Mouse (Mus musculus): ENCODE data around the gene Atg4c. TPM values are rescaled to one million over a fixed set of nuclear protein-coding genes. Genes with fewer than 3 reads are reported as not detected.

Gene Atg4c
- polyA plus RNA-seq, 1 experiment from 2014 or later: 13.1 TPM

GRCm38 (mm10) chr4:99160899-99161298, 32.8 kb upstream of the Atg4c start:
- no peak overlapping the region for H3K4me2 ChIP-seq (ENCODE audit: low read length)
- TF ChIP-seq CTCF (IDR thresholded peaks at IDR 0.05; ENCODE audit: low read depth): no peak
- ATAC-seq (replicated peaks; ENCODE audit: low FRiP score, low read depth) (no peak), DNase-seq (ENCODE audit: low spot score) (no peak)
- 68% methylated on average over 5 of the region's 5 CpGs for WGBS
- no peak overlapping the region for H3K4me3 ChIP-seq (replicated peaks; ENCODE audit: low read depth, low read length)
- H3K36me3 ChIP-seq (ENCODE audit: insufficient read depth, low read length): no peaks in the 10 kb centered on the region
- H3K9me3 ChIP-seq (replicated peaks; ENCODE audit: low read length): no peaks in the 10 kb centered on the region
- H3K9ac ChIP-seq (ENCODE audit: low read depth, low read length): no peak overlapping the region
- H3K4me1 ChIP-seq (replicated peaks; ENCODE audit: insufficient read depth, low read length): no peaks in the 10 kb centered on the region
- H3K27me3 ChIP-seq (ENCODE audit: insufficient read depth, low read length): no peaks in the 10 kb centered on the region
- no peak overlapping the region for H3K27ac ChIP-seq

DNA sequence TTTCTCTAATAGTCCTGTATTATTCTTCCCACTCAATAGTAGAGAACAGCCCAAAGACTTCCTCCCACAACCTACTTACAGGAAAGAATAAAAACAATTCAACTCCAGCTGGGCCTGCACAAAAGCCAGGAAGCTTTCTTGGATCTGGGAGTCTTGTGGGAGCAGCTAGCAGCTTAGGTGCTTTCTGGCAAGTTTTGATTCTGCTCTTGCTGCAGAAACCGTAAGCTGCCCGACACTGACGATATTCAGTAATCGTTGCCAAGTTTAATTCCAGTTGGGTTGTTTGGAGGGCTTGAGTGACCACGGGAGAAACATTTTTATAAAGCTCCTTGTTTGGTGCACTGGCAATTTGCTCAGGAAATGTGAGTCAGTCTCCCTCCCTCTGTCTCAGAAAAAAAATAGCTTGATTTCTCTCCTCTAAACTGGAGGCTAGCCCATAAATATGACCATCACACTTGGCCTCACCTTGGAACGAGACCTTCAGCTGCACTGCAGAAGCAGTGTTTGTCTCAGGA, 32.2 kb upstream of the Atg4c start:
- 10% methylated on average over 6 of the region's 6 CpGs for WGBS
- Histone ChIP-seq H3K36me3 (ENCODE audit: insufficient read depth, low read length) (no peaks in the 10 kb centered on the region), H3K27ac (peak overlapping the region; percentile 39), H3K9ac (ENCODE audit: low read depth, low read length) (no peak overlapping the region), H3K27me3 (ENCODE audit: insufficient read depth, low read length) (no peaks in the 10 kb centered on the region), H3K4me3 (replicated peaks; ENCODE audit: low read depth, low read length) (no peak overlapping the region), H3K4me1 (replicated peaks; ENCODE audit: insufficient read depth, low read length) (no peaks in the 10 kb centered on the region), H3K4me2 (ENCODE audit: low read length) (0 out of 2 replicates have a peak overlapping the region, but pooled peaks have one; percentile 10), H3K9me3 (replicated peaks; ENCODE audit: low read length) (no peaks in the 10 kb centered on the region)
- TF ChIP-seq CTCF (IDR thresholded peaks at IDR 0.05; ENCODE audit: low read depth): no peak
- ATAC-seq (replicated peaks; ENCODE audit: low FRiP score, low read depth) (no peak), DNase-seq (ENCODE audit: low spot score) (peak; percentile 64)

DNA sequence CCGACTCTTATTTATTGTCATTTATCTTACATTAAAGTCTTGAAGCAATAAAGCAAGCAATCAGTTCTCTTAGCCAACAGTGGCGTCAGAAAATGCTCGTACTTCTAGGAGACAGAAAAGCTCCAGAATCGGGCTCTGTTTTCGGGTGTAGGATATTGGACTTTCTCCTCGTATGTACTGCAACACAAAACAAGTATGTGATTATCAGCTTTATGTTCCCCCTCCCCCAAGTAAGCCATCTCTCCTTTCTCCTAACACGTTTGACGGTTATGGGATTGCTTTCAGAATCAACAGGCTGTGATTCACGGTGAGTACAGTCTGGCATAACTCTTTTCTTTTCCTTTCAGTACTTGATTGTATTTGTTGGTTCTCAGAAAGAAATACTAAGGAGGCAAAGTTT, 30.7 kb upstream of the Atg4c start:
- H3K4me2 ChIP-seq (ENCODE audit: low read length): peak overlapping the region; percentile 10; the same call in 1 of the 2 replicates
- ATAC-seq (replicated peaks; ENCODE audit: low FRiP score, low read depth) (no peak), DNase-seq (ENCODE audit: low spot score) (no peak)
- H3K27ac ChIP-seq: no peak overlapping the region
- WGBS: 33% methylated on average over 9 of the region's 9 CpGs
- no peaks in the 10 kb centered on the region for H3K4me1 ChIP-seq (replicated peaks; ENCODE audit: insufficient read depth, low read length)
- H3K4me3 ChIP-seq (replicated peaks; ENCODE audit: low read depth, low read length): 0 out of 2 replicates have a peak overlapping the region, but pooled peaks have one; percentile 12
- H3K9ac ChIP-seq (ENCODE audit: low read depth, low read length): no peak overlapping the region
- no peaks in the 10 kb centered on the region for H3K36me3 ChIP-seq (ENCODE audit: insufficient read depth, low read length)
- no peak for TF ChIP-seq CTCF (IDR thresholded peaks at IDR 0.05; ENCODE audit: low read depth)
- no peaks in the 10 kb centered on the region for H3K27me3 ChIP-seq (ENCODE audit: insufficient read depth, low read length)
- no peaks in the 10 kb centered on the region for H3K9me3 ChIP-seq (replicated peaks; ENCODE audit: low read length)

DNA sequence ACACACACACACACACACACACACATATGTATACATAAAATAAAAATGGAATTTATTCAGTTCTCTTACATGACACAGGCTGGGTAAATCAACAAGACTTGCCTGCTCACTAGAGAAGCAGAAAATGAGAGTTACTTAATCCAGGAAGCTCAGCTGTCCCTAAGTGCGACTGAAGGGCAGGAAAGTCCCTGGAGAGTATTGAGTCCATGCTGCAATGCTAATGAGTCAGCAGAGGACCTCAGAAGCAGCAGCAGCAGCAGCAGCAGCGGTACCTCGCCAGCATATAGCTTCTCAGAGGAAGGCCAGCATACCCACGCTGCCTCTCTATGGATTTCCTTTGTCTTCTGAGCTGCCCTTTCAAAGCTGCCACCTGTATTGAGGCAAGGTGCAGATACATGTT, 30.2 kb upstream of the Atg4c start:
- DNase-seq (ENCODE audit: low spot score): peak; percentile 66
- WGBS: 33% methylated on average over 4 of the region's 4 CpGs

GRCm38 (mm10) chr4:99168869-99169268, 24.9 kb upstream of the Atg4c start:
- Histone ChIP-seq H3K4me2 (ENCODE audit: low read length) (no peak overlapping the region), H3K9me3 (replicated peaks; ENCODE audit: low read length) (no peaks in the 10 kb centered on the region), H3K4me1 (replicated peaks; ENCODE audit: insufficient read depth, low read length) (no peaks in the 10 kb centered on the region), H3K4me3 (replicated peaks; ENCODE audit: low read depth, low read length) (no peak overlapping the region), H3K36me3 (ENCODE audit: insufficient read depth, low read length) (no peaks in the 10 kb centered on the region), H3K27ac (no peak overlapping the region), H3K9ac (ENCODE audit: low read depth, low read length) (no peak overlapping the region), H3K27me3 (ENCODE audit: insufficient read depth, low read length) (no peaks in the 10 kb centered on the region)
- DNase-seq (ENCODE audit: low spot score) (no peak), ATAC-seq (replicated peaks; ENCODE audit: low FRiP score, low read depth) (no peak)
- WGBS: 95% methylated on average over 5 of the region's 5 CpGs
- TF ChIP-seq CTCF (IDR thresholded peaks at IDR 0.05; ENCODE audit: low read depth): no peak

More for the DNA sequence above, 30.2 kb upstream of the Atg4c start:
- Histone ChIP-seq H3K4me1 (replicated peaks; ENCODE audit: insufficient read depth, low read length) (no peaks in the 10 kb centered on the region), H3K27me3 (ENCODE audit: insufficient read depth, low read length) (no peaks in the 10 kb centered on the region), H3K9ac (ENCODE audit: low read depth, low read length) (no peak overlapping the region), H3K4me3 (replicated peaks; ENCODE audit: low read depth, low read length) (no peak overlapping the region), H3K36me3 (ENCODE audit: insufficient read depth, low read length) (no peaks in the 10 kb centered on the region), H3K9me3 (replicated peaks; ENCODE audit: low read length) (no peaks in the 10 kb centered on the region), H3K27ac (no peak overlapping the region), H3K4me2 (ENCODE audit: low read length) (no peak overlapping the region)
- ATAC-seq (replicated peaks; ENCODE audit: low FRiP score, low read depth): no peak
- TF ChIP-seq CTCF (IDR thresholded peaks at IDR 0.05; ENCODE audit: low read depth): no peak

GRCm38 (mm10) chr4:99174265-99174664, 19.5 kb upstream of the Atg4c start:
- WGBS: 88% methylated on average over 7 of the region's 7 CpGs
- no peak for DNase-seq (ENCODE audit: low spot score)
- no peaks in the 10 kb centered on the region for H3K36me3 ChIP-seq (ENCODE audit: insufficient read depth, low read length)
- TF ChIP-seq CTCF (IDR thresholded peaks at IDR 0.05; ENCODE audit: low read depth): no peak
- no peak overlapping the region for H3K27ac ChIP-seq
- no peak overlapping the region for H3K9ac ChIP-seq (ENCODE audit: low read depth, low read length)
- H3K4me3 ChIP-seq (replicated peaks; ENCODE audit: low read depth, low read length): no peak overlapping the region
- H3K4me2 ChIP-seq (ENCODE audit: low read length): no peak overlapping the region
- H3K9me3 ChIP-seq (replicated peaks; ENCODE audit: low read length): no peaks in the 10 kb centered on the region
- no peak for ATAC-seq (replicated peaks; ENCODE audit: low FRiP score, low read depth)
- no peaks in the 10 kb centered on the region for H3K27me3 ChIP-seq (ENCODE audit: insufficient read depth, low read length)
- no peaks in the 10 kb centered on the region for H3K4me1 ChIP-seq (replicated peaks; ENCODE audit: insufficient read depth, low read length)

GRCm38 (mm10) chr4:99176841-99177240, 16.9 kb upstream of the Atg4c start:
- WGBS: 60% methylated on average over 7 of the region's 7 CpGs
- TF ChIP-seq CTCF (IDR thresholded peaks at IDR 0.05; ENCODE audit: low read depth): no peak
- DNase-seq (ENCODE audit: low spot score) (peak; percentile 41), ATAC-seq (replicated peaks; ENCODE audit: low FRiP score, low read depth) (no peak)
- Histone ChIP-seq H3K4me3 (replicated peaks; ENCODE audit: low read depth, low read length) (no peak overlapping the region), H3K27me3 (ENCODE audit: insufficient read depth, low read length) (no peaks in the 10 kb centered on the region), H3K36me3 (ENCODE audit: insufficient read depth, low read length) (no peaks in the 10 kb centered on the region), H3K27ac (no peak overlapping the region), H3K4me2 (ENCODE audit: low read length) (no peak overlapping the region), H3K4me1 (replicated peaks; ENCODE audit: insufficient read depth, low read length) (no peaks in the 10 kb centered on the region), H3K9ac (ENCODE audit: low read depth, low read length) (no peak overlapping the region), H3K9me3 (replicated peaks; ENCODE audit: low read length) (no peaks in the 10 kb centered on the region)

All from kidney, postnatal 0 days (tissue).